Mouse (Mus musculus) ovary, postnatal 14 days (tissue): ENCODE measurements at regions not wholly inside any gene's neighbourhood (a gene's known extent, or its start where the extent isn't known, plus 50 kb on each side); places are given as distances from the start of the nearest gene placed in this dataset.

Source experiments
- DNase-seq: peaks from one replicate; pipeline ENCODE4 v3.0.0; 2022; ENCODE audit warnings: low spot score

GRCm38 (mm10) chr10:56597382-56597781 lies 220.3 kb downstream of the Gja1 start:
- no peak for DNase-seq

GRCm38 (mm10) chr10:56598191-56598590 lies 221.1 kb downstream of the Gja1 start:
- no peak for DNase-seq

DNA sequence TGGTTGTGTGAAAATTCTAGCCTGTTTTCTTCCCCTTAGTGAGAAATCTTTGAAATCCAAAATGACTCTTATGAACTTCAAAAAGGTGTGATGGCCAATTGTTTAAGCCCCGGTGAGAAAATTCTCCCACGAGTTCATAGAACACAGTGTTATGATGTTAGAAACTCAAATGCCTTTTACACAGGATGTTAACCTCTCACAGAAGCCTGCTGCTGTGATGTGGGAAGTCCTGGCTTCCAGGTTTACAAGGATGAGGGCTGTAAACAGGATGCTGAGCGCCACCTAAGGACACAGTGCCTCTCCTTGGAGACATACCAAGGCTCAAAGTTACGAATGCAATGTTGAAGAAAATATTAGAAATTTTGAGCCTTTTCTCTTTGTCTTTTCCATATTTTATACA lies 222.8 kb downstream of the Gja1 start:
- DNase-seq = no peak

- DNase-seq = no peak
Measured at GRCm38 (mm10) chr10:56611564-56612288, 234.6 kb downstream of the Gja1 start.

- DNase-seq = no peak
Measured at GRCm38 (mm10) chr10:56642656-56643055, 265.5 kb downstream of the Gja1 start.

GRCm38 (mm10) chr10:56643376-56644135 lies 266.4 kb downstream of the Gja1 start:
- DNase-seq = no peak

GRCm38 (mm10) chr10:56660501-56660900 lies 283.4 kb downstream of the Gja1 start:
- DNase-seq = no peak

DNA sequence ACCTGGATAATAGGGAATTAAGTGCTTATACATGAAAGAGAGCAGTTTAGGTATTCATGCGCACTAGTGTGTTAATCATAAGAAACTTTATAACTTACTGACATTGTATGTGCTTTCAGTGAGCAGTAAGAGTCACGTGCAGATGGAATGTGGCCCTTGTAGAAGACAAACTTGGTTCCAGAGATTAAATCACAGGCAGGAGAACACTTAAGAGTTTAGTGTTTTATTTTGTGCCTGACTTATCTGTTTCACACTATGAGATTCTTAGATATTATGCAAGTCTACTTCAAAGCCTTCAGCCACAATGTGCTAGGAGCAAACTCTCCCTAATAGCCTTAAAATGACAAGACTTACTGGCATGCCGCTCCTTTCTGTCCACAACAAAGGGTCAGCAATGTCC lies 296.8 kb downstream of the Gja1 start:
- DNase-seq = no peak

- DNase-seq = no peak
Measured at GRCm38 (mm10) chr10:56682901-56683300, 305.8 kb downstream of the Gja1 start.

GRCm38 (mm10) chr10:56685655-56686250 lies 308.6 kb downstream of the Gja1 start:
- no peak for DNase-seq

DNA sequence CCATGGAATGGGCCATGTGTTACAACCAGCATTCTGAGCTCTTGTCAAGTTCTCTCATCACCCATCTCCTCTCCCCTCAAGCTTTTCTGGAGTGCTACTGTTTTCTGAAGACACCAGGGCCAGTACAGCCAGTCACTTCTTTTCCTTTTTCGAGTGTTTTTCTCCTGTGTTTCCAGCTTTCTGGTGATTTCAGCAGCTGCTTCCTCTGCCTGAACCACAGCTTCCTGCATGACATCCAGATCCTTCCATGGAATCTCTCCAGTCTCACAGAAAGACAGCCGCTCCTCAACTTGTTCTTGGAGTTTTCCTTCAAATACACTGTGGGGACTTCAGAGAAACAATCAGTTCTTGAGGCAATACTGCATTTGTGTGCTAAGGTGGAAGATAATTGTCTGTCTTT lies 314.3 kb downstream of the Gja1 start:
- no peak for DNase-seq

DNA sequence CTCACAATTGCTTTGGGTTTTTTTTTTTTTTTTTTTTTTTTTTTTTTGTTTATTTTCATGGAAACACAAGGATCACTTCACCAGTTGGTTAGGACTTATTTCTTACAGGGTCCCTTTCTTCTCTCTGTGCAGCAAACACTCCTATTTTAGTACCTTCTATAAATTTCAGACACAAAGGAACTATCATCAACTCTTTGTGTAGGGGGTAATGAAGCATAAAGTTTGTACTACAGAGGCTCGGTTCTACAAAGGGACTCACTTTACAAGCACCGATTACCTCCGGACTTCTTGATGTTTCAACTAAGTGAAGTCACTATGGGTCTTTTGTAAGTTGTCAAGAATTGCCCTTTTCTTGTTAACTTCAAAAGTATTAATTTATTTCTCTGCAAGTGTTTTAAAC lies 318.0 kb downstream of the Gja1 start:
- no peak for DNase-seq

- peak; percentile 11 for DNase-seq
Measured at GRCm38 (mm10) chr10:56700126-56700525, 323.0 kb downstream of the Gja1 start.

DNA sequence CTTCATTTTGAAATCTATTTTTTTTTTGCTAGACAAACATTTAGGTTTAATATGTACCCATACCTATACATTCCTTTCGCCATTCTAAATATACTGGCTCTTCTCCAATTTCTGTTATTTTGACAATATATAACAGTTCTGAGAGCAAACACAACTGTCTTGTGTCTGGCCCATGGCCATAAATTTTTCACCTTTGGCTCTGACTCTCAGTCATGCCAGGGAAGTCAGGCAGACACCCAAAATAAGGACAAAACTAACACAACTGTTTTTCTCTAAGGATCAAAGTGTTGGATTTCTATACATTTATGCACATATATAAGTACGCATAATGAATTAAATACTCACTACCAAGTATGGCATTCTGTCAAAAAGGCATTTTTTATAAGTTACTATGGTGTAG lies 331.3 kb downstream of the Gja1 start:
- DNase-seq = no peak

DNA sequence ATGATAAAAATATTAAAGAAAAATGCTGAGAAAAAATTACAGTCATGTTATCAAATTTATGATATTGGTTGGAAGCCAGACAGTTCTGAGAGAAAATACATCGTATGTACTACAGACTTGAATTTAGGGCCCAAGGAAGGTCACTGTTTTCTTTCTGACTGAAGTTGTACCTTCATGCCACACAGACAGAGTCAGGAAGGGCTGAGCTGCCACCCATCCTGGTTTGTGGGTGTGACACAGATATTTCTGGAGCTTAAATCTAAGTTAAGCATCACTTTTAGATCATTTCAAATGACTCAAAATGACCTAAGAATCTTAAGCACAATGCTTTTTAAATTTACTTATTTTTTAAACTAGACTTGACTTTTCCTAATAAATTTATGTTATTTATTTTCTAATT lies 331.8 kb downstream of the Gja1 start:
- DNase-seq = no peak

GRCm38 (mm10) chr10:56712611-56713105 lies 335.5 kb downstream of the Gja1 start:
- DNase-seq = no peak

DNA sequence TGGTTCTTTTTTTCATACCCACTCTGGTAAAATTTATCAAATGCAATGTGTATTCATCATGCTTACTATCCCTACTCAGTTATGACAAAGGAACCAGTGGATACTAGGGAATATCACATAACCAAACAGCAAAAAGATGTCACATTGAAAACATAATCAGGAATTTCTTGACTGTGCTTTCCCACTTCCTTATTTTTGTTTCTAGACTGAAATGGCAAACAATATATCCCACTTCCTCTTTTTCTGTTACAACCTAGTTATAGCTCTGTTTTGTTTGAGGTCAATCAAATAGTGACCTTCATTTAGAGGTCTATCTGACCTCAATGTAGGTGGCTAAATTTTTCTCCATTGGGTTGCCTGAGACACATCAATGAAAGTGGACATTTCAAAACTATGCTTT lies 359.9 kb downstream of the Gja1 start:
- DNase-seq = no peak

GRCm38 (mm10) chr10:56739621-56740020 lies 362.5 kb downstream of the Gja1 start:
- DNase-seq = no peak

DNA sequence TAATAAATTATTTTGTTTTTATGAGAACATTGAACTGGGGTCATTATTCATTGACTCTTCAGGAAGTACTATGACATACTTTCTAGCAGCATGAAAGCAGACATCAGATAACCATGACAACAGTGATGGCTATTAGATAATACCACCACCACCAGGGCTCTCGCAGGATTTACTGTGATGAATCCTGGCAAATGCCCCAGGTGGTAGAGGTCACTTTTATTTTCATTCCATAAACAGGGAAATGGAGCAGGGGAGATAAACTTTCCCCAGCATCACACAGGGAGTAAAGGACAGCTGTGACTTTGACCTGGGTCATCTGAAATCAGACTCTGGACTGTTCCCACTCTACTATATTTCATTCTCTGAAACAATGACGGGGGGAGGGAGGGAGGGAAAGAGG lies 375.0 kb downstream of the Gja1 start:
- no peak for DNase-seq

DNA sequence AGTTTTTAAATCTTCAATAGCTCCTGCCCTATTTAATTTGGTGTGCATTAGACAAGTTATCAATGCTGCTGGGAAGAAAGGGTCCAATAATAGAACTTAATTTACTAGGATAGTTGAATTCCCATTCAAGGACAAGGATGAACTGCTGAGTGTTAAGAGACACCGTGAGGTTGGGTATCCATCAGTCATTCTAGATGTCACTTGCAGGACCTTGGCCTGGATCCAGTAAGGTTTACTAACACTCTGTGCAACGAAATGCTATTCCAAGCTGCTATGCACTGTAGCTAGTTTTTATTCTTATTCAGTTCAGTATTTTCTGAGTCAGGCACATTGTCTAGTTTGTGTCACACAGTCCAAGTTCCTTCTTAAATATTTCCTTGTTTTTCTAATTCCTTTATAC lies 376.4 kb downstream of the Gja1 start:
- DNase-seq = no peak

DNA sequence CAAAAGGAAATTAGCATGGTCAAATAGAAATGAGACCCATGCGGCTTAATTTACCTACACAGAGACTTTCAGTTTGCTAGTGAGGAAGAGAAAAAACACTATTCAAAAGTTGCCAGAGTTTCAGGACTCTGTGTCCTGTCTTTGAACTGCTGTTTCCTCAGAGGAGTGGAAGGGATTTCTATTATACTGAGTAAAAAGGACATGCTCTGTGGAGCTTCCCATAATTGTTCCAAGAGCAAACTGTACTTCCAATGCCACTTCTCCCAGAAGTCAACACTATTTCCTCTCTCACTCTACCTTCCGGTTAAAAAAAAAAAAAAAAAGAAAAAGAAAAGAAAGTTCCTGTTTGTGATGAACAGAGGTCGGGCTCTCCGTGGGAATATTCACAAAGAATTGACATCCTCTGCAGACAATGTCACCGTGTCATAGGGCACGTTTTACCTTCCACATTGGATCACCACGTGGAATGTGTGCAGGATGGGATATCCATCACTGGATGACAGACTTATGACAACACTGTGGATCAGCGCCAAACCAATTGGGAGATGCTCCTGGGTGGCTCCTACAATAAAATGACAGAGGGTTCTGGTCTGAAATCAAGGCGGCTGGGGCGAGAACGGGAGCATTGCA lies 377.5 kb downstream of the Gja1 start:
- no peak for DNase-seq

DNA sequence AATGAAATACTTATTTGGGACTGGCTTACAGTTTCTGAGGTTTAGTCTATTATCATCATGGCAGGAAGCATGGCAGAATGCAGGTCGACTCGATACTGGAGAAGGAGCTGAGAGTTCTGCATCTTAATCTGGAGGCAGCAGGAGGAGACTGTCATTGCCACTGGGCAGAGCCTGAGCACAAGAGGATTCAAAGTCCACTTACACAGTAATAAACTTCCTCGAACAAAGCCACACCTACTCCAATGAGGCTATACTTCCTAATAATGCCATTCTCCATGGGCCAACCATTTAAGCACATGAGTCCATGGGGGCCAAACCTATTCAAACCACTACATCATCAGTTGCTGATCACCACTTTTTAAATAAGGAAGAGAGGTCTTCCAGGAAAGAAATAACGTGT lies 393.5 kb downstream of the Gja1 start:
- DNase-seq = no peak

GRCm38 (mm10) chr10:56782265-56782664 lies 405.1 kb downstream of the Gja1 start:
- no peak for DNase-seq
